Mouse (Mus musculus) heart, adult 2 months (tissue): ENCODE results near the gene Lmna.

Experiments
- CTCF ChIP-seq: fragments of 200-600 bp; IDR thresholded peaks from 2 replicates; pipeline ENCODE4 v1.8.1; 2022; ENCODE audit warnings: antibody characterized with exemption, mild to moderate bottlenecking, moderate library complexity
- POLR2A ChIP-seq: fragments of 200-500 bp; IDR thresholded peaks from 2 replicates; pipeline ENCODE4 v1.6.1; 2011; ENCODE audit warnings: mild to moderate bottlenecking, low read depth, low read length, control low read depth; ENCODE audit not compliant: insufficient read depth

GRCm38 (mm10) chr3:88551586-88551985 lies 41.8 kb upstream of the Lmna start:
- TF ChIP-seq CTCF (no peak), POLR2A (no peak)
